Comparison of ENCODE assay signal across 14 mouse cellular contexts in the genomic region with DNA sequence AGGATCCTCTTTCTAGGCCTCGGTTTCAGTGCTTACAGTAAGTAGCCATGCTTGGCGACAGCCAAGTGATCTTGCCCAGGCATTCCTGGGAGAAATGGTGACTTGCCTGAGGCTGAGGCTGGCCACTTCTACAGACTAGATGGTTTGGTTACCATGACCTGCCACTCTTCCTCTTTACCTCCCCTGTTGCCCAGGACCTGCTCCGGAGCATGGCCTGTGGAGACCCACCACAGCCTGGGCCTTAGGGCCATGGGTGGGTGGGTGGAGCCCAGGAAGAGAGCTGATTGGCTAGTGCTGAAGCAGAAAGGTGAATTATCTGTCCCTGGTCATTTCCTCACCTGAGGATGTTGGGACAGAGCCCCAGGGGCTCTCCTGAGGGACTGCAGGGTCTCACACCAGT. TPM values are rescaled to one million over a fixed set of nuclear protein-coding genes. Genes with fewer than 3 reads are reported as not detected.
DNase-seq lines count a peak whose midpoint lies in the region; ATAC-seq and TF ChIP-seq lines count a peak whose summit lies in the region.
"Had no signal": no experiment of that assay in that cellular context is flagged by ENCODE, and none has a peak within 500 bp of the region (broad histone marks: within the 10 kb centered on the region; RNA-seq: fewer than 3 reads in every experiment).

No protein-coding gene starts in this region.

- no peaks in the 10 kb centered on the region for H3K27me3 ChIP-seq in heart, embryonic 11.5 days (ENCODE audit: control insufficient read depth, insufficient read depth, low read length)
- no peaks in the 10 kb centered on the region for H3K27me3 ChIP-seq in CH12.LX (replicated peaks)
- H3K27me3 ChIP-seq in embryonic facial prominence, embryonic 15.5 days: no peaks in the 10 kb centered on the region

- H3K4me2 ChIP-seq in heart, embryonic 11.5 days: no peak overlapping the region
- H3K4me2 ChIP-seq in CH12.LX (ENCODE audit: insufficient read depth, low read depth, poor library complexity, severe bottlenecking): peak overlapping the region; percentile 40
- H3K4me2 ChIP-seq in embryonic facial prominence, embryonic 15.5 days (replicated peaks): no peak overlapping the region

- WGBS in heart, embryonic 11.5 days (ENCODE audit: insufficient replicate concordance): 50% methylated on average over 3 of the region's 3 CpGs
- WGBS in embryonic facial prominence, embryonic 15.5 days: 60% methylated on average over 3 of the region's 3 CpGs

- no peaks in the 10 kb centered on the region for H3K79me2 ChIP-seq in CH12.LX (replicated peaks; ENCODE audit: control insufficient read depth, extremely low read depth, insufficient read depth, poor library complexity, severe bottlenecking)

- H3K27ac ChIP-seq in heart, embryonic 11.5 days (ENCODE audit: low read depth, low read length): peak overlapping the region; percentile 36; the same call in 1 of the 2 replicates
- H3K27ac ChIP-seq in layer of hippocampus, adult 2 months: peak overlapping the region; percentile 69; the same call in 1 of the 2 replicates
- H3K27ac ChIP-seq in CH12.LX (ENCODE audit: insufficient read depth, low read depth): peak overlapping the region; percentile 85
- H3K27ac ChIP-seq in embryonic facial prominence, embryonic 15.5 days (replicated peaks): peak overlapping the region; percentile 58

- no peak for TF ChIP-seq CTCF in layer of hippocampus, adult 2 months (conservative IDR thresholded peaks at IDR 0.05)
- TF ChIP-seq CTCF in CH12.LX (conservative IDR thresholded peaks at IDR 0.05 in 1 of 2, IDR thresholded peaks at IDR 0.05 in 1 of 2; ENCODE audit: low read depth in 2 of 2, low read length in 2 of 2): no peak

- H3K9me3 ChIP-seq in heart, embryonic 11.5 days (replicated peaks; ENCODE audit: control insufficient read depth, low read length): no peaks in the 10 kb centered on the region
- H3K9me3 ChIP-seq in CH12.LX (replicated peaks; ENCODE audit: low read length): no peaks in the 10 kb centered on the region
- H3K9me3 ChIP-seq in embryonic facial prominence, embryonic 15.5 days (replicated peaks): no peaks in the 10 kb centered on the region

- H3K9ac ChIP-seq in heart, embryonic 11.5 days (ENCODE audit: low read depth, low read length): no peak overlapping the region
- H3K9ac ChIP-seq in CH12.LX (ENCODE audit: insufficient read depth, low read depth): peak overlapping the region; percentile 11; the same call in 1 of the 2 replicates
- no peak overlapping the region for H3K9ac ChIP-seq in embryonic facial prominence, embryonic 15.5 days
- H3K9ac ChIP-seq: lung, embryonic 14.5 days had no signal

- dilution Hi-C loops in CH12.LX (cut with MboI; ENCODE audit: extremely low pct_ligation_motif_present, extremely low pct_unique_long_range_greater_than_20kb, low sequenced_read_pairs): no loop called here

- H3K36me3 ChIP-seq in heart, embryonic 11.5 days (ENCODE audit: control insufficient read depth, insufficient read depth, low read length): no peaks in the 10 kb centered on the region
- no peaks in the 10 kb centered on the region for H3K36me3 ChIP-seq in CH12.LX (replicated peaks in 1 of 2; ENCODE audit: control insufficient read depth in 1 of 2, insufficient read depth in 1 of 2, low read length in 1 of 2)
- H3K36me3 ChIP-seq in embryonic facial prominence, embryonic 15.5 days: no peaks in the 10 kb centered on the region

- no peak overlapping the region for H3K4me3 ChIP-seq in heart, embryonic 11.5 days (ENCODE audit: low read depth, low read length)
- H3K4me3 ChIP-seq in layer of hippocampus, adult 2 months: no peak overlapping the region
- H3K4me3 ChIP-seq in CH12.LX (replicated peaks in 1 of 3; ENCODE audit: low read depth in 2 of 3, low read length in 2 of 3, poor library complexity in 1 of 3): peak overlapping the region in 1 of 3 experiments; percentile 36
- no peak overlapping the region for H3K4me3 ChIP-seq in embryonic facial prominence, embryonic 15.5 days (replicated peaks)

- in situ Hi-C loops in CH12.LX (cut with MboI; ENCODE audit: low pct_ligation_motif_present, low pct_unique_long_range_greater_than_20kb, low sequenced_read_pairs): loop anchor here (10.0 kb wide), 1 partner anchor 183 kb away; no protein-coding TSS in a partner anchor

- peaks cover 35% of the 10 kb centered on the region for H3K4me1 ChIP-seq in heart, embryonic 11.5 days (ENCODE audit: control insufficient read depth, insufficient read depth, low read length)
- H3K4me1 ChIP-seq in CH12.LX (ENCODE audit: control insufficient read depth in 1 of 2, insufficient read depth in 2 of 2): peaks cover 58 to 84% of the 10 kb centered on the region in 2 experiments
- H3K4me1 ChIP-seq in embryonic facial prominence, embryonic 15.5 days: peaks cover 67% of the 10 kb centered on the region

- no peak for TF ChIP-seq RAD21 in CH12.LX (IDR thresholded peaks at IDR 0.05; ENCODE audit: low read depth, low read length)

- no peak for TF ChIP-seq POLR2A in CH12.LX (IDR thresholded peaks at IDR 0.05; ENCODE audit: low read depth, low read length)

- no peak for TF ChIP-seq EP300 in CH12.LX (IDR thresholded peaks at IDR 0.05; ENCODE audit: low read length)

- no peak for ATAC-seq in heart, embryonic 11.5 days (replicated peaks; ENCODE audit: insufficient number of reproducible peaks, low FRiP score, low TSS enrichment)
- ATAC-seq in embryonic facial prominence, embryonic 15.5 days (ENCODE audit: insufficient number of reproducible peaks, low FRiP score, low TSS enrichment, low read depth): no peak
- ATAC-seq: forebrain, embryonic 16.5 days had no signal

- no peak for DNase-seq in heart, adult 18-20 months
- DNase-seq in layer of hippocampus, adult 2 months (ENCODE audit: low spot score in 2 of 2): no peak
- no peak for DNase-seq in layer of hippocampus, adult 9-11 months
- no peak for DNase-seq in CH12.LX (ENCODE audit: extremely low read depth)
- DNase-seq in urinary bladder, postnatal 4 days (ENCODE audit: low spot score in 2 of 2): no peak
- no peak for DNase-seq in kidney, postnatal 36 days
- DNase-seq: adrenal gland, postnatal 36 days; kidney, adult 18-20 months had no signal

TF ChIP-seq in CH12.LX, 34 proteins besides CTCF, POLR2A, EP300 and RAD21:
- TF ChIP-seq MAFK (IDR thresholded peaks at IDR 0.05; ENCODE audit: insufficient replicate concordance, low read length) (no peak), ZMIZ1 (IDR thresholded peaks at IDR 0.05; ENCODE audit: low read depth, low read length) (no peak), POLR2AphosphoS2 (IDR thresholded peaks at IDR 0.05; ENCODE audit: low read depth, low read length) (no peak), TCF12 (IDR thresholded peaks at IDR 0.05; ENCODE audit: low read depth, low read length) (no peak), MYC (IDR thresholded peaks at IDR 0.05; ENCODE audit: low read depth, low read length) (no peak), GABPA (IDR thresholded peaks at IDR 0.05; ENCODE audit: insufficient replicate concordance, low read depth, low read length) (no peak), SIN3A (IDR thresholded peaks at IDR 0.05; ENCODE audit: low read length) (no peak), MEF2A (IDR thresholded peaks at IDR 0.05; ENCODE audit: borderline replicate concordance, low read depth, low read length) (no peak), SMC3 (IDR thresholded peaks at IDR 0.05; ENCODE audit: low read depth, low read length) (no peak), TBP (conservative IDR thresholded peaks at IDR 0.05; ENCODE audit: low read depth, low read length) (no peak), RCOR1 (conservative IDR thresholded peaks at IDR 0.05; ENCODE audit: low read depth, low read length) (no peak), BHLHE40 (IDR thresholded peaks at IDR 0.05; ENCODE audit: low read depth, low read length) (no peak), PAX5 (IDR thresholded peaks at IDR 0.05; ENCODE audit: low read length) (no peak), ZNF384 (IDR thresholded peaks at IDR 0.05; ENCODE audit: low read depth, low read length) (no peak), MAZ (IDR thresholded peaks at IDR 0.05; ENCODE audit: low read depth, low read length) (no peak), ELF1 (IDR thresholded peaks at IDR 0.05; ENCODE audit: low read depth, low read length) (no peak), MXI1 (IDR thresholded peaks at IDR 0.05; ENCODE audit: low read depth, low read length) (no peak), USF2 (conservative IDR thresholded peaks at IDR 0.05; ENCODE audit: low read depth, low read length) (no peak)

RNA-seq across cellular contexts. Expression of a gene that starts 8.3 kb away (rescaled TPM):
- polyA plus RNA-seq in heart, embryonic 11.5 days (2014; fragmentation: Nextera tagmentation; extraction: Ambion mirVana): 6.1 and 6.5 TPM in 2 replicates
- total RNA-seq in heart, adult 18-20 months (2021): under 1 TPM; 0.57 to 0.75 TPM
- total RNA-seq in layer of hippocampus, adult 2 months (2021): 1 to 10 TPM; 3.7 to 3.9 TPM
- 0.04 and 0.13 TPM in 2 replicates for total RNA-seq in CH12.LX (2012; rRNA removed)
- not detected in 2 replicates for total RNA-seq in CH12.LX (2014; rRNA removed)
- polyA plus RNA-seq in CH12.LX (2012; ENCODE audit: insufficient read length, low read depth): 0.07 TPM in 2 replicates
- 0.12 and 0.15 TPM in 2 replicates for polyA plus RNA-seq in embryonic facial prominence, embryonic 15.5 days (2015; fragmentation: Nextera tagmentation; extraction: Ambion mirVana)
- total RNA-seq: megakaryocyte, adult 5-6 weeks; MEL had no signal
